Mouse (Mus musculus) embryonic facial prominence, embryonic 10.5 days (tissue): ENCODE results near the gene Zfp598. TPM values are rescaled to one million over a fixed set of nuclear protein-coding genes. Genes with fewer than 3 reads are reported as not detected.
"Not testable (repeated sequence)": the region's sequence is repeated elsewhere in the genome, so short reads cannot be mapped to it uniquely, and the experiment has no call there.

Experiments
- DNase-seq: peaks from one replicate; pipeline ENCODE4 v3.0.0-alpha.2; 2017; ENCODE audit warnings: low spot score
- H3K27ac ChIP-seq: fragments of 300-500 bp; sonication (generic); replicated peaks from 2 replicates; pipeline ENCODE4 v1.5.1; 2016; ENCODE audit warnings: mild to moderate bottlenecking
- H3K27me3 ChIP-seq: fragments of 300-500 bp; sonication (generic); replicated peaks from 2 replicates; pipeline ENCODE4 v1.6.1; 2016; ENCODE audit warnings: low read depth, mild to moderate bottlenecking; ENCODE audit not compliant: poor library complexity, severe bottlenecking
- H3K36me3 ChIP-seq: fragments of 300-500 bp; sonication (generic); replicated peaks from 2 replicates; pipeline ENCODE4 v1.6.1; 2016; ENCODE audit warnings: mild to moderate bottlenecking, moderate library complexity
- H3K4me1 ChIP-seq: fragments of 300-500 bp; sonication (generic); 2 replicates; pipeline ENCODE4 v1.6.1; 2016
- H3K4me3 ChIP-seq: fragments of 300-500 bp; sonication (generic); 2 replicates; pipeline ENCODE4 v1.5.1; 2016; ENCODE audit warnings: mild to moderate bottlenecking, moderate library complexity
- H3K9me3 ChIP-seq: fragments of 300-500 bp; sonication (generic); 2 replicates; pipeline ENCODE4 v1.6.1; 2016; ENCODE audit warnings: mild to moderate bottlenecking
- WGBS: fragments of 180-500 bp; shearing (Covaris S2); methylation state at CpG from one replicate; pipeline ENCODE4 v1.1.7; 2016; 5-methylcytosine and 5-hydroxymethylcytosine counted together
- polyA plus RNA-seq: library from polyadenylated mRNA; unstranded; fragments of >200 nt; fragmentation: Nextera tagmentation; extraction: Ambion mirVana; gene quantifications from 2 replicates; pipeline ENCODE4 v1.2.1, GENCODE M21; 2016

Gene Zfp598
- polyA plus RNA-seq, 1 experiment from 2014 or later: 29.0 TPM

DNA sequence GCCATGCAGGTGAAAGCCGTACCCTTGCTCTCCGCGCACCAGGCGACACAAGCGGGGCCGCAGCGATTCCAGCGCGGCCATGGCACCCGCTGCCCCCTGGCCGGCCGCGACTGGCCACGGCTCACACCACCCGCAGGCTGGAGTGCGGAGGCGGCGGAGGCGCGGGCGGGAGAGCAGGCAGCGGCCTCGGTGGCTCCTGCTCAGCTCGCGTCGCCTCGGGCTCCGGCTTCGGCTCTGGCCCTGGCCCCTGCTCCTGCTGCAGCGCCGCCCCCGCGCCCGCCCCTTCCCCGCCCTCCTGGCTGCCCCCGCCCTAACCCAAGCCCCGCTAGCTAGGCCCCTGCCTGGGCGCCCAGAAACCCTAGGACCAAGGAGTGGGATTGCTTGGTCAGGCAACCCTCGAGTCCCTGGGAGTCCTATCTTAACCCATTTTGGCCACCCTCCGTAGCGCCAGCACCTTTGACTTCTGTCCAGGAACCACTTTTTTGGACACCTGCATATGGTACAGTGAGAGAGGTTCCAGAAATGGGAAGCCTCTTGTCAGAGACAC is 19.3 kb upstream of the Zfp598 start, which contains the start of gene Slc9a3r2:
Gene Slc9a3r2, minus strand, starts transcription at position 258 of the 547 bp plus-strand sequence.
- H3K9me3 ChIP-seq: no peaks in the 10 kb centered on the region
- peak within 1 kb of the TSS; percentile 88 for H3K4me3 ChIP-seq
- H3K27ac ChIP-seq: peak within 1 kb of the TSS; percentile 87
- under 1% methylated on average over 41 of the region's 41 CpGs for WGBS
- peaks cover 41% of the 10 kb centered on the region for H3K4me1 ChIP-seq
- peaks cover 2% of the 10 kb centered on the region; the same call in 1 of the 2 replicates for H3K36me3 ChIP-seq
- H3K27me3 ChIP-seq: peaks cover 57% of the 10 kb centered on the region
- peak; percentile 84 for DNase-seq

GRCm38 (mm10) chr17:24650766-24651165 is 18.7 kb upstream of the Zfp598 start:
- Histone ChIP-seq H3K4me3 (peak overlapping the region; percentile 88; the same call in 1 of the 2 replicates), H3K9me3 (no peaks in the 10 kb centered on the region), H3K27ac (peak overlapping the region; percentile 87; the same call in 1 of the 2 replicates), H3K36me3 (no peaks in the 10 kb centered on the region; the same call in 1 of the 2 replicates), H3K4me1 (peaks cover 35% of the 10 kb centered on the region), H3K27me3 (peaks cover 62% of the 10 kb centered on the region)
- 79% methylated on average over 4 of the region's 4 CpGs for WGBS
- no peak for DNase-seq

GRCm38 (mm10) chr17:24651835-24652234 is 17.7 kb upstream of the Zfp598 start:
- Histone ChIP-seq H3K4me3 (no peak overlapping the region), H3K27me3 (peaks cover 72% of the 10 kb centered on the region), H3K27ac (no peak overlapping the region), H3K36me3 (no peaks in the 10 kb centered on the region; the same call in 1 of the 2 replicates), H3K4me1 (peaks cover 35% of the 10 kb centered on the region), H3K9me3 (no peaks in the 10 kb centered on the region)
- WGBS: 81% methylated on average over 3 of the region's 3 CpGs
- DNase-seq: no peak

DNA sequence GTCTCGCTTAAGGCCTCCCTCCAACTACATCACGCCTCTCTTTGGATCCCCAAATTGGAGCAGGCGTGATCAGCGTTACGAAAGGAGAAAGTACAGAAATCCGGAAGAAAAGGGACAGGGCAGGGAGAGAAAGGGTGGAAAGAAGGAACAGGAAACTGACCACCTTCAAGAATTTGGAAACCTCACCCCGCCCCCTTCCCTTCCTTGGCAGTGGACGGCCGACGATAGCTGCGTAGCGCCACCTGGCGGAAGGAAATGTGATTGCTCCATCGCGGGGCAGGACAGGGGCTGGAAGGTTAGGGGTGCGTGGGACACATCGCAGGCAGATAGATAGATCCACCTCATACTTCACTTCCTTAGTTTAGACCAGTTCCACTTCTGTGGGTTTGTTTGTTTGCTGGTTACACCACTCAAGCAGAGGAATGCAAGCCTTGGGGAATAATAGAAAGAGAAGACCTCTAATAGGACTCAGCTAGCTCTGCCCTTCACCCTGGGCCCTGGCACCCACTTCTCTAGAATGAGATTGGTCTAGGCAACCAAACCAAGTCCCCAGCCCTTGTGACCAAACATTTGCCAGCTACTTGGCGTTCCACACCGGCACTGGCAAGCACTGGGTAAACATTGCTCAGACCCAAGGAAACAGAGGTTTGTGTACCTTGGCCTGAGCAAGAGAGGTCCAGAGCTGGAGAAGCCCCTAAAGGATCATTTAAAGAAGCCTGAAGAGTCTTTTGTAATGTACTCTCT is 15.3 kb upstream of the Zfp598 start:
- H3K27ac ChIP-seq: peak overlapping the region; percentile 66
- 5% methylated on average over 19 of the region's 19 CpGs for WGBS
- H3K4me3 ChIP-seq: peak overlapping the region; percentile 50
- H3K36me3 ChIP-seq: no peaks in the 10 kb centered on the region
- DNase-seq: peak; percentile 90
- peaks cover 78% of the 10 kb centered on the region for H3K27me3 ChIP-seq
- H3K9me3 ChIP-seq: no peaks in the 10 kb centered on the region
- peaks cover 39% of the 10 kb centered on the region for H3K4me1 ChIP-seq

DNA sequence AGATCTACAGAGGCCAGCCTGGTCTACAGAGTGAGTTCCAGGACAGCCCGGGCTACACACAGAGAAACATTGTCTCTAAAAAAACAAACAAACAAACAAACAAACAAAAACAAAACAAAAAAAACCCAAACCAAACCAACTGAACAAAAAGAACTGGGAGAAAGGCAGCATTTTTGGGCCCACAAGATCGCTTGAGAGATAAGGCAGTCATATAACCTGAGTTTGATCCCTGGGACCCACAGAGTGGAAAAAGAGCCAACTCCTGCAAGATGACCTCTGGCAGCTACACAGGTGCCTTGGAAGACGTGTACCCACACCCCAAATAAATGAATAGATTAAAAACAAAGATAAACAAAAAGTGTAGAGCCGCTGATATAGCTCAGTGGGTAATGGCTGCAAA is 14.5 kb upstream of the Zfp598 start:
- peaks cover 79% of the 10 kb centered on the region for H3K27me3 ChIP-seq

GRCm38 (mm10) chr17:24658017-24658758 is 11.3 kb upstream of the Zfp598 start, which contains the start of gene Npw:
Gene Npw (minus strand): TSS chr17:24658457.
- 1% methylated on average over 47 of the region's 47 CpGs for WGBS
- peaks cover 63% of the 10 kb centered on the region for H3K27me3 ChIP-seq

More for the DNA sequence above, 14.5 kb upstream of the Zfp598 start:
- Histone ChIP-seq H3K9me3 (no peaks in the 10 kb centered on the region), H3K36me3 (no peaks in the 10 kb centered on the region), H3K27ac (no peak overlapping the region), H3K4me3 (no peak overlapping the region), H3K4me1 (peaks cover 31% of the 10 kb centered on the region)
- DNase-seq: no peak
- WGBS: 77% methylated on average over 4 of the region's 4 CpGs

DNA sequence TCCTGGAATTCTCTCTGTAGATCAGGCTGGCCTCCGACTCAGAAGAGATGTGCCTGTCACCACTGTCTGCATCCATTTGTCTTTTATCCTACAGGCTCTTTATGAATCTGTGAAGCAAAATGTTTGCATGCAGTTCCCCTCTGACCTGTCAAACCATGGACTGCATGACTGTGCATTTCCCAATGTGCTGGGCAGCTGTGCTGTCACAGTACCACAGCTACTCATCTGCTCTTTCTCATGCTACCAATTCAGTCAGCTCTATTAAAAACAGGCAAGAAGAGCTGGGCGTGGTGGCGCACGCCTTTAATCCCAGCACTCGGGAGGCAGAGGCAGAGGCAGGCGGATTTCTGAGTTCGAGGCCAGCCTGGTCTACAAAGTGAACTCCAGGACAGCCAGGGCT is 2.5 kb upstream of the Zfp598 start:
- H3K4me3 ChIP-seq, DNase-seq, H3K27ac ChIP-seq, H3K36me3 ChIP-seq, H3K9me3 ChIP-seq, H3K27me3 ChIP-seq: not testable (repeated sequence)
- WGBS: 70% methylated on average over 7 of the region's 7 CpGs
- H3K4me1 ChIP-seq: peaks cover 30% of the 10 kb centered on the region

More at GRCm38 (mm10) chr17:24658017-24658758, 11.3 kb upstream of the Zfp598 start, which contains the start of gene Npw:
- Histone ChIP-seq H3K27ac (peak within 1 kb of the TSS; percentile 45; the same call in 1 of the 2 replicates), H3K4me3 (peak within 1 kb of the TSS; percentile 61), H3K4me1 (peaks cover 23% of the 10 kb centered on the region), H3K9me3 (no peaks in the 10 kb centered on the region), H3K36me3 (no peaks in the 10 kb centered on the region)
- DNase-seq: peak; percentile 60

- H3K4me3 ChIP-seq: no peak overlapping the region
- peaks cover 34% of the 10 kb centered on the region for H3K4me1 ChIP-seq
- H3K36me3 ChIP-seq: no peaks in the 10 kb centered on the region
- WGBS: 29% methylated on average over 6 of the region's 6 CpGs
- H3K9me3 ChIP-seq: no peaks in the 10 kb centered on the region
- no peaks in the 10 kb centered on the region for H3K27me3 ChIP-seq
- no peak overlapping the region for H3K27ac ChIP-seq
- DNase-seq: peak; percentile 65
Observed at GRCm38 (mm10) chr17:24667416-24667815, 2.1 kb upstream of the Zfp598 start.

DNA sequence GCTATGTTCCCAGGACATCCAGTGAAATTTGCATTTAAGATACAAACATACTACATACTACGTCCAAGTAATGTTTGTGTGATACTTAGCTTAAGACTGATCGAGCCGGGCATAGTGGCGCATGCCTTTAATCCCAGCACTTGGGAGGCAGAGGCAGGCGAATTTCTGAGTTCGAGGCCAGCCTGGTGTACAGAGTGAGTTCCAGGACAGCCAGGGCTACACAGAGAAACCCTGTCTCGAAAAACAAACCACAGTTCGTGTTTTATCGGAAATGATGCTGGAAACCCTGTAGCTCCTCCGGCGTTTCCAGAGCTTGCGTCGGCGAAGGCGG is 308 bp upstream of the Zfp598 start:
- peaks cover 46% of the 10 kb centered on the region for H3K4me1 ChIP-seq

GRCm38 (mm10) chr17:24670246-24670844 is 858 bp downstream of the Zfp598 start:
- Histone ChIP-seq H3K36me3 (0 out of 2 replicates have a peak, but pooled peaks cover 14% of the 10 kb centered on the region), H3K4me3 (peak overlapping the region; percentile 81), H3K27ac (peak overlapping the region; percentile 90), H3K4me1 (peaks cover 49% of the 10 kb centered on the region), H3K9me3 (no peaks in the 10 kb centered on the region), H3K27me3 (no peaks in the 10 kb centered on the region)
- WGBS: 16% methylated on average over 8 of the region's 8 CpGs
- no peak for DNase-seq

More for the DNA sequence above, 308 bp upstream of the Zfp598 start:
- Histone ChIP-seq H3K36me3 (0 out of 2 replicates have a peak, but pooled peaks cover 12% of the 10 kb centered on the region), H3K27ac (peak overlapping the region; percentile 90), H3K4me3 (peak overlapping the region; percentile 81)
- 12% methylated on average over 15 of the region's 15 CpGs for WGBS
- H3K27me3 ChIP-seq, DNase-seq, H3K9me3 ChIP-seq: not testable (repeated sequence)

GRCm38 (mm10) chr17:24671346-24671745 is 1.9 kb downstream of the Zfp598 start:
- 72% methylated on average over 5 of the region's 5 CpGs for WGBS
- Histone ChIP-seq H3K4me1 (peaks cover 49% of the 10 kb centered on the region), H3K9me3 (no peaks in the 10 kb centered on the region), H3K27me3 (no peaks in the 10 kb centered on the region), H3K27ac (no peak overlapping the region), H3K4me3 (peak overlapping the region; percentile 81), H3K36me3 (peaks cover 15% of the 10 kb centered on the region)
- DNase-seq: no peak

DNA sequence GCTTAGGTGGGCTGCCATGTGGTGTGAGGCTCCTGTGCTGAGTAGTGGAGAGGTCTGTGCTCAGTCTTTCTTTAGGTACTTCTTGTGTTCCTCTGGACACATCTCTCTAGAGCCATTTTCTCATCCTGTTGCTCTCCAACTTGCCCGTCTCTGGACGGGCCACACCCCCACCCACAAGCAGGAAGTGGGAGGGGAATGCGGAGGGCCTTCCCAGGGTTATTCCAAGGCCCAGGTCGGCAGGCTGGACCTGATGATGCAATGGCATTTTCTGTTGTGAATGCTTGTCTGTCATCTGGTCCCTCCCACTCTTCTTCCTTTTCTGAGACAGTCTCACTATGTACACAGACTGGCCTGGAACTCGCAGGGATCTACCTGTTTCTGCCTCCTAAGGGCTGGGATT is 2.7 kb downstream of the Zfp598 start:
- H3K4me3 ChIP-seq: peak overlapping the region; percentile 81
- peak; percentile 41 for DNase-seq
- no peaks in the 10 kb centered on the region for H3K9me3 ChIP-seq
- H3K4me1 ChIP-seq: peaks cover 49% of the 10 kb centered on the region
- H3K27me3 ChIP-seq: no peaks in the 10 kb centered on the region
- no peak overlapping the region for H3K27ac ChIP-seq
- H3K36me3 ChIP-seq: peaks cover 23% of the 10 kb centered on the region
- WGBS: 32% methylated on average over 5 of the region's 5 CpGs
